Mouse (Mus musculus) monocyte, adult 5-6 weeks (primary cell): ENCODE measurements around the gene Arnt2. TPM values are rescaled to one million over a fixed set of nuclear protein-coding genes. Genes with fewer than 3 reads are reported as not detected.

Experiments
- ATAC-seq: fragments of 153-309, 156-312 bp; replicated peaks from 2 replicates; pipeline ENCODE4 v1.8.0; 2017; ENCODE audit warnings: mild to moderate bottlenecking; ENCODE audit not compliant: low TSS enrichment, insufficient number of reproducible peaks, severe bottlenecking, poor library complexity, low FRiP score
- total RNA-seq: library from RNA; stranded (forward); fragments of 200-1000, 200-491, 200-594 nt; gene quantifications from 3 replicates; pipeline ENCODE4 v1.2.3, GENCODE M21; 2017

Arnt2 gene
- total RNA-seq, 1 experiment from 2014 or later = not detected

DNA sequence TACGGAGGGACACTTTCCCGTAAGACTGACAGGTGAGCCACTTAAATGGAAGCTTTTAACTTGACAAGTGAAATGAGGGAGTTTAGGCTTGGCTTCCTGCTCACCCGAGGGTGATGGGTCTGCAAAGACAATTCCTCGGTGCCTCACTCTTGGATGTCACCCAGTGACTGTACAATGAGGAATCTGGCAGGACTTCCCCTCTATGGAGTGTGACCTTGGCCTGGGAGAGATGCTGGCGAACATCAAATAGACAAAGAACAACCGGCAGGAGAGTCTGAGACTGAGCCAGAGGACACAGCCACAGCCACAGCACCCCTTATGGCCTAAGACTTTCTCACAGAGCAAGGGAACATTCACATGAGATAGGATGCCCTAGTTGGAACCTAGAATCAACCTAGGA lies 148.6 kb downstream of the Arnt2 start:
- no peak for ATAC-seq

DNA sequence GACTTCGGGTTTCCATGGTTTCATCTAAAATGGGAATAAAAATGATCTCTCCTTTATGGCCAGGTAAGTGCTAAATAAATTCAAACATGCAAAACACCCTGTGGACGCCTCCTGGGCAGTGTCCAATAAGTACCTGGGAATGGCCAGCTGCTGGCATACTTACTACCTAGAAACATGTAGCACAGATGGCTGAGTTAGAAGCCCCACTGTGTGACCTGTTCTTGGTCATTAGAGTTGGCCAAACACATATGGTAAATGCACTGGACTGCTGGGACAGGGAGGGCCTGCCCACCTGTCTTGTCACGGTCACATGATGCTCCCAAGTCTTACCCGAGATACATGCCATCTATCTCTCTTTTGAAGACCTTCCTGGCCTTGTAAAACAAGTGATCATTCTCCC lies 149.6 kb downstream of the Arnt2 start:
- ATAC-seq = no peak

DNA sequence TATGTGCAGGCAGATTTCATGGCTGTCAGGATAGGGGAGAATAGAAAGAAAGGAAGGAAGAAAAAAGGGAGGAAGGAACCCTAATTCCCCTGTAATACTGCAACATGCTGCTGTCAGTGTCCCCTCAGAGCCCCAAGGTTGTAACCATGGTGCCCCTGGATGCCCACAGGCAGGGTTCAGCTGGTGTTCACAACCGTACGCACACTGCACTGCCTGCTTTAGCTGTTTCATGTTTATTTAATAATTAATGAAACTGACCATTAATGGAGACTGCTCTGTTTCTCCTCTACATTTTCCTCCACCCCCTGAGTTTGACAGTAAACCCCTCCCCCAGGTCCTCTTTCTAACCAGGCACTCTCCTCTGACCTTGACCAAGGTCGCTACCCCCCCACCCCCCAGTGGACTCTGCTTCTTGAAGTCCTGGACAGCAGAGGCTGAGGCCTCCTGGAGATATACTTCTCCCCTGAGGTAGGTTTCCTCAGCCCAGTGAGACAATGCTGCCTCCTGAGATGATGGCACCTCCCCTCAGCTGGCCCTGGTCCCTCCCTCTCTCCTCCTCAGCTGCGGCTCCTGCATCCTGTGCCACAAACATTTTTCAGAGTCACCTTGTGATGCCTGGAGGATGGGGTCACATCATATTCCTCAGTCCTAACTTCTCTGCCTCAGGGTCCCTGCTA lies 150.5 kb downstream of the Arnt2 start:
- no peak for ATAC-seq

DNA sequence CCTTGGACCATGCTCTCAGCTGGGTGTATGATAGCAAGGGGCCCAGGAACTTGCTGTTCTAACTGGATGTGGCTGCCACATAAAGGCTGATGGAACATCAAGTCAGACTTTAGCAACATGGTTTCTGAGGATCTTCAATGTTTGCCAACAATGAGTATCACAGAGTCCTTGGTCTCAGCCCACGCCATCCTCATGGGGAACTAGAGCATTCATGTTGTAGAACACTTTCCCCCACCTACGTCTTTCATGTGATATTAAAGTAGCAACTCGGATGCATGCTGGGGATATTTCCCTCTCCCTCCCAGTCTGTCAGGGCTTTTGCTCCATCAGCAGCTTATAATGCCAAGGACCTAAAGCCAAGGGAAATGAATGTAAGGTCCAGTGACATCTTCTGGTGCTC lies 153.3 kb downstream of the Arnt2 start:
- no peak for ATAC-seq

DNA sequence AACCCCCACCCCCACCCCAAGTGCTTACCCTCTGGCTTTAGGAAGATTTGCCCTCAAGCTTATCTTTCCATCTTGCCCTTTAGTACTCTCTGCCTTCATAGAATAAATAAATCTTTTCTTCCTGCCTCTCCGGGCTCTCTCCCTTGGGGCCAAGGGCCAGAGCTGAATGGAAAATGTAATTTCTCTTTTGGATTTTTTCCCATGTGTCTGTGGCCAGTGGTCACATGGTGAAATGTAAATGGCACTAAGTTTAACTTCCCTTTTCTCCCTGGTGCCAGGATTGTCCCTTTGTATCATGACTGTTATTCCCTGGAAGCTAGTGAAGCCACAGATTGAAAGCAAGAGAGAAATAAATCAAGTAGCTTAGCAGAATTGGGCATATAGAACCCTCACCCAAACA lies 153.7 kb downstream of the Arnt2 start:
- no peak for ATAC-seq

DNA sequence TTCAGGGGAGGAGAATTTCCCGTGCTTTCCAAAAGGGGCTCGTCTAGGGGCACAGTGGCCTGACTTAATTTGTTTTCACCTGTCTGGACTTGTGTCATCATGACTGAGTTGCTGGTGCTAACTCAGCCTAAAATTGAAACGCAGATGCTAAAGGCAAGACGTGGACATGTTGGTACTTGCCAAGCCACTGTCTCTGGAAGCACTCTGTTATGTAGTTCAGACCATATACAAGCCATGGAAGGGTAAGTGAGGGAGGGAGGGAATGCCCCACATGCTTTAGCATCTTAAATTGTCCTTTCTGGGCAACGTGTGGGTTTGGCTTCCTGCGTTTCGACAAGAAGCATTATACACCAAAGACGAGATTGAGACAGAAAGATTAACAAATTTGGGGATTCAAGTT lies 155.1 kb downstream of the Arnt2 start:
- ATAC-seq = no peak

DNA sequence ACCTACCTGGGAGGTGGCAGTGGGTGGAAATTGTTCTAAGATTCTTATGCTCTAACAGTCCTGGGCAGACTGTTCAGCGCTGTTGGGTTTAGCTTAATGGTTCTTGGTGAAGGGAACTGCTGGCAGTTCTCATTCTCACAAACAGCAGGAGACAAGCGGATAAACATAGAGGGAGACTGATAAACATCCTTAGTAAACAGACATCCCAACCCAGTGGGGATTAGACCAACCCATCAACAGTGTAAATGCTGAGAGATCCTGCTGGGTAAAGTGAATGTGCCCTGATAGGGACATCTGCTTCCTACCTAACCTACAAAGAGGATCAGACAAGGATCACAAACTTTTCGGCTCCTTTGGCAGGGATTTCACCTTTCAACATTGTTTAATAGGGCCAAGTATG lies 155.7 kb downstream of the Arnt2 start:
- no peak for ATAC-seq

DNA sequence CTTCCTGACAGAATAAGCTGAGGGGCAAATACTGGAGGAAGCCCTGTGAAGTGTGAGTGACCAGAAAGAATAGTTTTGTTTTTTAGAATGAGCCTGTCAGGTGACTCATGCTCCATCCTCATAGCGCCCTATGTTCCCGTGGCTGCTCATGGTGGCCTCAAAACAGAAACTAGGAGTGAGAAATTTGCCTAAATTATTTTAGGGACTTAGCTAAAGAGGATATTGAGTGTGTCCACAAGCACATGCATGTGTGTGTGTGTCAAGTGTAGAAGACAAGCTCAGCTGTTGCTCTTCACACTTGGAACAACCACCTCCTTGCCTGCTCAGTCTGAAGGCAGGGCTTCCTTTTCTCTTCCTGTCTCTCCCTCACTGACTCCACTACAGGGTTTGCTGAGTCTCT lies 158.3 kb downstream of the Arnt2 start:
- ATAC-seq = no peak

DNA sequence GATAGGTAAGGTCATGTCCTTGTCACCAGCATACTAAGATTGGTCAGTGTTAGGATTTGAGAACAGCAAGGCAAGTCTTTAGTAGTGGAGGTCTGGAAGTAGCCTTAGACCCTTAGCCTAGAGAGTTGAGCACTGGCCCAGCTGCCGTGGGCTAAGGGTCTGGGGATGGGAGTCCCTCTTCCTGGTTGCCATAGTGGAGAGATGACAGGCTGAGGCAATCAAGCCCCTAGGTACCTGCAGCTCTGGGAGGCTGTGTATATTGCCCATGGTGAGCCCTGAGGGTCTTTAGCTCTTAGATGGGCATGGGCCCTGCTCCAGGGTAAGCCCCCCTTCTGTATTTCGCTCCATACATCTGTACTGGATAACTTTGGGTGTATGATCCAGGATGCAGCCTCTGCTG lies 159.2 kb downstream of the Arnt2 start:
- ATAC-seq = no peak

DNA sequence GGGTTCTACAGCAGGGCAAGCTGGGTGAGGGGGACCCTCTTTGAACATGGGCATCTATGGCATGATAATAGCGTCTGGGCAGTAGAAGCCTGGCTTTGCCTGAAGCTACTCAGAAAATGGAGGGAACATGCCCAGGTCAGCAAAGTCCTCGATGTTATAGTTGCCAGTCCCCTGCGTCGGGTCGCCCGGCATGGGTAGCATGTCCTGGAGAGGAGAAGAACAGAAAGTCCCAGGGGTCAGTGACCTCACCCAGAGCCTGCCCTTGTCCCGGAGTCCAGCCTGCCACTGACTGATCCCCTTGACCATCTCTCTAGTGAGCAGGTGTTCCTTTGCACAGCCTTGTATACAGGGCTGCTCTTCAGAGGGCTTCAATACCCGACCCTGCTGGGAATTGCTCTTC lies 160.0 kb downstream of the Arnt2 start:
- no peak for ATAC-seq

DNA sequence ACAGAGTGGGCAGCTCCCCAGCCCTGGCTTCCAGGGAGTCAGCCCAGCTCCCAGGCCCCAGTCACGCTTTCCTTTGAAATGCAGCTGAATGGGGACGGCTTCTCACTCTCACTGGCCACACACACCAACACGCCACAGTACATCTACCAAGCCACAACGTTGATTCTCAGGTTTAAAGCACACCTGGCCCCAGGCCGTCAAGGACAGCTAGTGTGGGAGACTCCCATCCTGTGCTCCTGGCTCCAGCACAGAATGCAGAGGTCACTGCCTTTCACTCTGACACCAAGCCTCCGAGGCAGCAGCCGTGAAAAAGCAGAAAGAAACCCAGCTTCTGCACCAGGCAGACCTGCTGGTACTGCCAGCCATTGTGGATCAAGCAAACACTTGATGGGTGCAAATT lies 160.6 kb downstream of the Arnt2 start:
- no peak for ATAC-seq

DNA sequence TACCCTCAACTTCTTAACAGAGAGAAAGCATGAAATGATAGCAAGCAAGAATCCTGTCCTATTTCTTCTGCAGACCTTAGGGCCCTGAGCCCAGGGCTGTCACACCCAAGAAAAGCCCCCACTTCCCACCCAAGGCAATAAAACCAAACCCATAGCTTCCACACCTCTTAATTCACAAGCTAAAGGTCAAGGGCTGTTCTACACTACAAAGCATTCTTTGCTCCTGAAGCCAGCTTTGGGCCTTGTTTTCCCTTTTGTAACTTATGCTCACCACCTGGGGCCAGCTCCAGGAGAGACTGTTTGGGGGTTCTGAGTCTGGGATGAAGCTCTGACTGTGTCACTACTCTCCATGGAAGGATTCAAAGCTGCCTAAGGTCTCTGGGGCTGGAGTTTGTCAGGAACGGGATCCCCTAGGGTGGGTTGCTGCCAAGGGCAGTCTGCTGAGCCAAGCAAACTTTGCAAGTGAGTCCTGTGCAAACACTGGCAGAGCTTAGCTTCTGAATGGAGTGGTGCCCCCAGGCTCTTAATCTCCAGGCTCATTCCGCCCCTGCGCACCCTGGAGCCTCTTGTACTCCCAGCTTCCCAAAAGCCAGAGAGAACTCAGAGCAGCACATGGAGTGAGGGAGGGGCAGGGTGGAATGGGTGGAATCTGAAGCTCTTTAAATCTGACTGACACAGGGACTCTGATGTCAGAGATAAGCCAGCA lies 161.9 kb downstream of the Arnt2 start:
- no peak for ATAC-seq

DNA sequence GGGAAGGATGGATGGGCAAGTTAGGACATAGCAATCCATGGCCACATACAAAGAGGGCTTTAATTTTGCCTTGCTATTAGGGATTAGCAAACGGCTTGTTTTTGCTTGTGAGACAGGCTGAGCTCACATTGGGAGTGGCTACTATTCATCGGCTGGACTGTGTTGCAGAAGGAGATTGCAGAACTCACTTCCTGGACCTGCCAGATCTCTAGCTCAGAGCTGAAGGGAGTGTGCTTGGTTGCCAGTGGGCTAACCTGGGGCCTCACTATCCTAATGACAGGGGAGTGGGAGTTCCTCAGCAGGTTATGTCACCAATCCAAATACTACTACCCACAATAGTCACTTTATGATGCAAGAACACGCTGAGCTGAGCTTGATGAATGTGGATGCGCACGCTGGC lies 163.1 kb downstream of the Arnt2 start:
- ATAC-seq = no peak

DNA sequence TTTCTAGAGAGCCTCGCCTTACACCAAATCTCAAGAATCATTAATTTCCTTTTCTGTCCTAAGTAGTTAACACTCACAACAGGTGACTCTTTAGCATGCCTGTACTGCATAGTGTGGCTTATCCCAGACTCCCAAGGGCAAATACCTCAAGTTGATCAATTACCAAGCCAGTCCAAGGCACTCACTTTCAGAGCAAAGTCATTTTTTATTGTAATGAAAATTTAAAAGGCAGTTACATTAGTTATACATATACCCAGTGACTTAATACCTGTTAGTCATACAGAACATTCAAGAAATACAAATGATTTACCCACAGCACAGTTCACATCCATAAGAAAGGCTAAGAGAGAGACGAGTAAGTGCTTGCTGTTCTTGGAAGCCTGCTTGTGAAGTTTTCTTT lies 163.9 kb downstream of the Arnt2 start:
- ATAC-seq = no peak

DNA sequence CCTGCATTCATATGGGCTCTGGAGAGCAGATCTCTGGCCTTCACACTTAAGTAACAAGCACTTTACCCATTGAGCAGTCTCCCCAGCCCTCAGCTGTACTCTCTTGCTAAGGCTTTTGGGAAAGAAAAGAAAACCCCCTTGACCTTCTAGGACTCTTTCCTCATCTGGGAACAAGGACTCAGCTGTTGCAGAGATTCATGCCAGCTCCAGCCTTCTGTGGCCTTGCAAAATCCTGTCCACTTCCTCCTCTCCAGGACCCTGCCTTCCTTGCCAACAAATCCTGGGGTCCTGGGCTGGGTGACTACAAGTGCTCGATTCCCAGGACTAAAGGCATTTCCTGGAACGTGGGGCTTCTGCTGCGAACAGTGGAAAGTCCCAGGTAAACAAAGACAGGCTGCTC lies 169.6 kb downstream of the Arnt2 start:
- ATAC-seq = no peak

DNA sequence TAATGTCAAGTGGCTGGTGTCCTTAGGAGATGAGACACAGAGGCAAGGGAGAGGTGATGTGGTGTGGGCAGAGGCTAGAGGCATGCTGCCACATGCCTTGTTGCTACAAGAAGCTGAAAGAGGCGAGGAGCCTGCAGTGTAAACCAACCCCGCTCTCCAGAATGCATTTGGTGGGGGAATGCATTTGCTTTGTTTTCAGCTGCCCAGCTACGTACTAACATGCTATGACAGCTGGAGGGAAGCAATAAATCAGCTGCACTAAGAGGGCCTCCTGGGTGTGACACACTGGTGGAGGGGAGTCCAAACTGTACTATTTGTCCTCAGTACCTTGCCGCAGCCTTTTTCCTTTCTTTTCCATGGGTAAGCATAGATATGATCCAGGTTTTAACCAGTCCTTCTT lies 172.3 kb downstream of the Arnt2 start:
- ATAC-seq = no peak

DNA sequence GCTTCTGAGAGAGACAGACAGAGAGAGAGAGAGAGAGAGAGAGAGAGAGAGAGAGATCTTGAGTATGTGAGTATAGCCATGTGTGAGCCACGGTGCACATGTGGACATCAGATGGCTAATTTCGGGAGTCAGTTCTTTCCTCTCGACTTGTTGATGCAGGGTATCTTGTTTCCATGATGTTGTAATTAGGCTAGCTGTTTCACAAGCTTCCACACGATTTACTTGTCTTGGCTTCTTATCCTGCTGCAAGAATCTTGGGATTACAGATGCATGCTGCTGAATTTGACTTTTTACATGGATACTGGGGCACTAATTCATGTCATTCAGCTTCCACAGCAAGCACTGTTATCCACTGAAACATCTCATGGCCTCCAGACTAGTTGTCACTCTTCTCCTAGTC lies 178.6 kb downstream of the Arnt2 start:
- ATAC-seq = no peak

DNA sequence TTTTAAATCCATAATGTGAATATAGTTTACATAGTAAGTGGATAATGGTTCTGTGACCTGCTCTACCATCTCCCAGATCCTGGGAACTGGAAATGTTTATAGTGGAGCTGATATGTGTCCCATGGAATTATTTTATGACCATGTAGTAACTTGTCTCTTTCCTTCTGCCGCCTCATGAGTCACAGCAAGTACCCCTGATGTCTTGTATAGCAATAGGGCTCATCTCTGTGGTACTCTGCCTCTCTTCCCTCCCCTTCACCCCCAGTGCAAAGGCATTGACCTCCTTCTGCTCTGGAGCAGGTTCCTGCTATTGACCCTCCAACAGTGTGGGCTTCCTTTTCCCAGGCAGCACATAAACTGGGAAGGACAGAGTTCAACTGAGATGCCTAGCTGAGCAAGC lies 182.3 kb downstream of the Arnt2 start:
- ATAC-seq = no peak

DNA sequence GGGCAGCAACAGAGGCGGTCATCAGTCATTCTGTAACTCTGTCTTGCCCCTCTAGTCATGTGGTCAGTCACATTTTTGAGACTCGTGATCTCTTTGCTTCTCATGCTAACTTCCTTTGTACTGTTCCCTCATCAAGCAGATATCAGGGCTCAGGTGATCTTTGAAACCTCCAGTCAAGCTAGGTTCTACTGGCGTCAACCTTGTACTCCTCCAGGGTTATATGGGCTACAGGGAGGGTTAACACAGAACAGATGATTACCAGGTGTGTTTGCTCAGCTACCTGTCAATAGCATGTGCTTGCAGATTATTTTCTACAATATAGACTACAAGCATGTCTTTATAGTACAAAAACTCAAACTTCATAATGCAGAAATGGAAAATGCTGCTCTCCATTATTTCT lies 183.1 kb downstream of the Arnt2 start:
- ATAC-seq = no peak

DNA sequence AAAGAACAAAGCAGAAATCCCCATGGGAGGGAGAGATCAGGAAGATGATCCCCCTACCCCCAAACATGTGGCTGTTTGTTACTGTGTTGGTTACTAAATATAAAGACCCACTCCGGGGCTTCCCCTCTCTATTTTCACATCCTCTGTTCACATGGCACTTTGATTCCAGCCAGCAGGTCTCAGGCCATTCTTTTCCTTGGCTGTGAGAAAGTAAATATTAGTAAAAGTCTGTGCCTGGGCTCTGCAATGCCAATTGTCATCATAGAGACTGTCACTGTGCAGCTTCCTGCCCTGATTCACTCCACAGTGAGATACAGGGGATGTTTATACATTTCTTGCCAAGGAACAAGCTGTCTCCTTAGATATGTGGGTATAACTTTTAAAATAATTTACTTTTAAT lies 197.9 kb downstream of the Arnt2 start:
- no peak for ATAC-seq
